Mouse (Mus musculus) heart, adult 2 months (tissue): ENCODE measurements around the gene Rps6kb2. TPM values are rescaled to one million over a fixed set of nuclear protein-coding genes. Genes with fewer than 3 reads are reported as not detected.

ENCODE experiments used
- DNase-seq, 2 experiments: peaks; one replicate each; pipeline ENCODE4 v3.0.0; 2021
- H3K27ac ChIP-seq: fragments of 200-600 bp; 2 replicates; pipeline ENCODE4 v1.8.1; 2022
- H3K27me3 ChIP-seq: fragments of 200-500 bp; 2 replicates; pipeline ENCODE4 v1.6.1; 2012; ENCODE audit warnings: mild to moderate bottlenecking, low read length, inconsistent platforms, mixed read lengths; ENCODE audit not compliant: control insufficient read depth, insufficient read depth
- H3K36me3 ChIP-seq: fragments of 200-500 bp; 2 replicates; pipeline ENCODE4 v1.6.1; 2012; ENCODE audit warnings: low read length, inconsistent platforms; ENCODE audit not compliant: control insufficient read depth, insufficient read depth
- H3K4me1 ChIP-seq: fragments of 200-500 bp; 2 replicates; pipeline ENCODE4 v1.6.1; 2011; ENCODE audit warnings: low read length; ENCODE audit not compliant: control insufficient read depth, insufficient read depth
- H3K4me3 ChIP-seq: fragments of 200-600 bp; 2 replicates; pipeline ENCODE4 v1.8.1; 2022
- H3K79me2 ChIP-seq: fragments of 200-500 bp; replicated peaks from 2 replicates; pipeline ENCODE4 v1.6.1; 2012; ENCODE audit warnings: mild to moderate bottlenecking, inconsistent platforms, low read length, moderate library complexity, mixed read lengths; ENCODE audit not compliant: control insufficient read depth, insufficient read depth
- H3K9ac ChIP-seq: fragments of 200-500 bp; 2 replicates; pipeline ENCODE4 v1.6.1; 2012; ENCODE audit warnings: low read depth, mild to moderate bottlenecking, control low read depth, inconsistent platforms, low read length, mixed read lengths
- CTCF ChIP-seq: fragments of 200-600 bp; IDR thresholded peaks from 2 replicates; pipeline ENCODE4 v1.8.1; 2022; ENCODE audit warnings: antibody characterized with exemption, mild to moderate bottlenecking, moderate library complexity
- EP300 ChIP-seq: fragments of 200-500 bp; IDR thresholded peaks from 2 replicates; pipeline ENCODE4 v1.6.1; 2011; ENCODE audit warnings: low read depth, low read length, control low read depth; ENCODE audit not compliant: insufficient read depth
- POLR2A ChIP-seq: fragments of 200-500 bp; IDR thresholded peaks from 2 replicates; pipeline ENCODE4 v1.6.1; 2011; ENCODE audit warnings: mild to moderate bottlenecking, low read depth, low read length, control low read depth; ENCODE audit not compliant: insufficient read depth
- WGBS: fragments of 180-500 bp; shearing (Covaris S2); methylation state at CpG from one replicate; pipeline ENCODE4 v1.1.7; 2018; 5-methylcytosine and 5-hydroxymethylcytosine counted together
- intact Hi-C: fragments of 180-260 bp; cut with DNase I; formaldehyde crosslinking; loops from one replicate; pipeline ENCODE4 v1.15.1; 2025
- polyA plus RNA-seq: library from polyadenylated mRNA; depleted of rRNA; stranded (reverse); fragments of >200 nt; gene quantifications from 2 replicates; pipeline ENCODE4 v1.2.3, GENCODE M21; 2012
- total RNA-seq, 2 experiments: library from RNA; stranded (reverse); gene quantifications; 2 replicates each; pipeline ENCODE4 v1.2.3; 2021

Gene Rps6kb2
- total and polyA plus RNA-seq, 3 experiments = 14.7 to 32.9 (median 18.2) TPM

DNA sequence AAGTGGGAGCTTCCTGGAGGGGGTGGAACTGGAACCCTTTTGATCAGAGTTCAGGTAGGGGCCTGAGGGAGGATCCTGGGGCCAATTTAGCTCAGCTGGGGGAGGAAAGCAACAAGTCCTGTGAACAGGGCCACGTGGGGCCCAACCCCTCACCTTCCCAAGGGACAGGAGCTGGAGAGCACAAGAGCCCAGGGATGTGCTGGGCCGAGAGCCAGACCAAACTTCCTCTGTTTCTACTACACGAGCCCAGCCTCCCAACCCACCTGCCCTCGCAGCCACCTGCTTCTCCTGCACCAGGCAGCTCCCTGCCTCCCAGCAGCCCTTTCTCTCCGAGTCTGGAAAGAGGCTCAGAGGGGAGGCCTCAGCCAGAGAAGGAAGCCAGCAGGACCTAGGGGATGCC lies 33.4 kb upstream of the Rps6kb2 start:
- Histone ChIP-seq H3K27me3 (no peaks in the 10 kb centered on the region), H3K4me3 (no peak overlapping the region), H3K4me1 (peaks cover 12% of the 10 kb centered on the region), H3K9ac (no peak overlapping the region), H3K27ac (no peak overlapping the region), H3K79me2 (peaks cover 5% of the 10 kb centered on the region; the same call in 1 of the 2 replicates), H3K36me3 (peaks cover 12% of the 10 kb centered on the region)
- peak; percentile 51 to 64 for DNase-seq
- intact Hi-C loops = no loop called here
- 16% methylated on average over 5 of the region's 5 CpGs for WGBS
- TF ChIP-seq POLR2A (peak; percentile 34; the same call in 1 of the 2 replicates), CTCF (no peak), EP300 (no peak)

DNA sequence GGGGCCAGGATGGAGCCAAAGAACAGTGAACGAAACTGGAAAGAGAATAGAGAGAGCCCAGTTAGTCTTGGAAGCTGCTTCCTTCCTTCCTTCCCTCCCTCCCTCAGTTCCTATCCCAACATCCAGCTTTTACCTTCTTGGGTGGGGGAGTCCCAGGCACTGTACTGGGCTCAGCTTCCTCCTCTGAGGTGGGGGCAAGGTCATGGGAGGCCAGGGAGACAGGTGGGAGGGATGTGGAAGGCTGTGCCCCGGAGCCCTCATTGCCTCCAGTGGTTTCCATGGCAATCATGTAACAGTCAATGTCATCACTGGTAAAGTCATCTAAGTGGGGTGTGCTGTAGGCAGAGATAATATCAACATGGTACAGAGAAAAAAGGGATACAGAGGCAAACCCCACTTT lies 32.9 kb upstream of the Rps6kb2 start:
- intact Hi-C loops = no loop called here
- Histone ChIP-seq H3K4me1 (peaks cover 15% of the 10 kb centered on the region), H3K9ac (no peak overlapping the region), H3K27ac (no peak overlapping the region), H3K4me3 (no peak overlapping the region), H3K36me3 (peaks cover 12% of the 10 kb centered on the region), H3K79me2 (peaks cover 5% of the 10 kb centered on the region; the same call in 1 of the 2 replicates), H3K27me3 (no peaks in the 10 kb centered on the region)
- 24% methylated on average over 2 of the region's 2 CpGs for WGBS
- no peak for TF ChIP-seq POLR2A
- no peak for TF ChIP-seq EP300
- no peak for TF ChIP-seq CTCF
- DNase-seq = no peak

DNA sequence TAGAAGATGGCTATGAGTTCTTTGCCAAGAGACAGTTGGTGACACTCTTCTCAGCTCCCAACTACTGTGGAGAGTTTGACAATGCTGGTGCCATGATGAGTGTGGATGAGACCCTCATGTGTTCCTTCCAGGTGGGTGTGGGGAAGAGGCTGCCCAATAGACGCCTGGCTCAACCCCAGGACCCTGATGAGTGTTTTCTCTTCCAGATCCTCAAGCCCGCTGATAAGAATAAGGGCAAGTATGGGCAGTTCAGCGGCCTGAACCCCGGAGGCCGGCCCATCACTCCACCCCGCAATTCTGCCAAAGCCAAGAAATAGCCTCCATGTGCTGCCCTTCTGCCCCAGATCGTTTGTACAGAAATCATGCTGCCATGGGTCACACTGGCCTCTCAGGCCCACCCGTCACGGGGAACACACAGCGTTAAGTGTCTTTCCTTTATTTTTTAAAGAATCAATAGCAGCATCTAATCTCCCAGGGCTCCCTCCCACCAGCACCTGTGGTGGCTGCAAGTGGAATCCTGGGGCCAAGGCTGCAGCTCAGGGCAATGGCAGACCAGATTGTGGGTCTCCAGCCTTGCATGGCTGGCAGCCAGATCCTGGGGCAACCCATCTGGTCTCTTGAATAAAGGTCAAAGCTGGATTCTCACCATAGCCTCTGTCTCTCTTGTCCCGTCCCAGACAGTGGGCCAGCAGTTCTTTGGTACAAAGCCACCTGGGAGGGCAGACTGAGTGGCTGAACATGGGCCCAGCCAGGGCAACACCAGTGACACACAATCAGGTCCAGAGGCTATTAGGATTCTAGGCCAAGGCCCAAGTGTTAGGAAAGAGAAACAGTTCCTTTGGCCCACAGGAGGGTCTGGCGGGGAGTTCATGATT lies 31.9 kb upstream of the Rps6kb2 start:
- Histone ChIP-seq H3K4me3 (no peak overlapping the region), H3K79me2 (peaks cover 5% of the 10 kb centered on the region; the same call in 1 of the 2 replicates), H3K36me3 (peaks cover 12% of the 10 kb centered on the region), H3K9ac (no peak overlapping the region), H3K4me1 (peaks cover 10% of the 10 kb centered on the region), H3K27ac (no peak overlapping the region), H3K27me3 (no peaks in the 10 kb centered on the region)
- intact Hi-C loops = no loop called here
- WGBS = 81% methylated on average over 12 of the region's 12 CpGs
- TF ChIP-seq CTCF (no peak), POLR2A (no peak), EP300 (no peak)
- no peak for DNase-seq

DNA sequence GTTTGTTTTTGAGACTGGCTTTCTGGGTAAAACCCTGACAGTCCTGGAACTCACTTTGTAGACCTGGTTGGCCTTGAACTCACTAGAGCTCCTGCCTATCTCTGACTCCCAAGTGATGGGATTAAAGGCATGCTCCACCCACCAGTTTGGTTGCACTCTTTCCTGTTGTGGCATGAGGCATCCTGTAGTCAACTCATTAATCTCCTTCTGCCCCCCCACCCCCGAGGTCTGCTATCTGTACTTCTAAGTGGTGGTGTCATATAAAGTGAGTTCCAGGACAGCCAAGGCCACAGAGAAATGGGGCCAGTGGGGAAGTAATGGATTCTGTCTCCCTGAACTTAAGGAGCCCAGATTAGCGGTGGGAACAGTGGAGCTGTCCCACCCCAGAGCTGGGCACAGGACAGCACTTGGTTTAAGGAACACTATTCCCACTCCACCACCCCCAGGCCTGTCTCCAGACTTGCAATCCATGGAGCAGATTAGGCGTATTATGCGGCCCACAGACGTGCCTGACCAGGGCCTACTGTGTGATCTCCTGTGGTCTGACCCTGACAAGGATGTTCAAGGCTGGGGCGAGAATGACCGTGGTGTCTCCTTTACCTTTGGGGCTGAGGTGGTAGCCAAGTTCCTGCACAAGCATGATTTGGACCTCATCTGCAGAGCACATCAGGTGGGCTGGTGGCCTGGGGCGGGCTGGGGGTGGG lies 31.0 kb upstream of the Rps6kb2 start:
- peaks cover 5% of the 10 kb centered on the region; the same call in 1 of the 2 replicates for H3K79me2 ChIP-seq
- H3K27ac ChIP-seq = no peak overlapping the region
- intact Hi-C loops = no loop called here
- no peak overlapping the region for H3K4me3 ChIP-seq
- H3K9ac ChIP-seq = no peak overlapping the region
- no peaks in the 10 kb centered on the region for H3K27me3 ChIP-seq
- 78% methylated on average over 8 of the region's 8 CpGs for WGBS
- DNase-seq = no peak
- peaks cover 12% of the 10 kb centered on the region for H3K36me3 ChIP-seq
- peaks cover 10% of the 10 kb centered on the region for H3K4me1 ChIP-seq
- no peak for TF ChIP-seq CTCF
- TF ChIP-seq POLR2A = no peak
- no peak for TF ChIP-seq EP300

DNA sequence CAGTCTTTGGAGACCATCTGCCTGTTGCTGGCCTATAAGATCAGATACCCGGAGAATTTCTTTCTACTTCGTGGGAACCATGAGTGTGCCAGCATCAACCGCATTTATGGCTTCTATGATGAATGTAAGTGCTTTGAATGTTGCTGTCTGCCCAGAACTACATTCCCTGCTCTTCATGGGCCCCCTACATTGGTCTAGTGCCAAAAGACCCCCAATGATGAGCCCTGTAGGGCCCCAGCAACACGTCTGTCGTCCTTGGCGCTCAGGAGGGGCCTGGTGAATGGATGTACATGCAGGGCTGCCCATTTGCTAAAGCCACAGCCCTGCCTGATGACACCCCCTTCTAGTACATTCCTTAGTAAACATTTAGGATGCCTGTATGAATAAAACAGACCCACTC lies 30.0 kb upstream of the Rps6kb2 start:
- Histone ChIP-seq H3K4me3 (peak overlapping the region; percentile 98), H3K4me1 (peaks cover 10% of the 10 kb centered on the region), H3K27ac (peak overlapping the region; percentile 96; the same call in 1 of the 2 replicates), H3K27me3 (no peaks in the 10 kb centered on the region), H3K9ac (peak overlapping the region; percentile 99), H3K36me3 (peaks cover 12% of the 10 kb centered on the region), H3K79me2 (peaks cover 5% of the 10 kb centered on the region; the same call in 1 of the 2 replicates)
- no peak for TF ChIP-seq POLR2A
- no peak for TF ChIP-seq EP300
- DNase-seq = no peak
- 44% methylated on average over 6 of the region's 6 CpGs for WGBS
- intact Hi-C loops = no loop called here
